Mouse (Mus musculus) neural tube, embryonic 11.5 days (tissue): ENCODE measurements at regions not wholly inside any gene's neighbourhood (a gene's known extent, or its start where the extent isn't known, plus 50 kb on each side); places are given as distances from the start of the nearest gene placed in this dataset.

Experiments
- ATAC-seq: fragments of 200-750 bp; cut with Nextera tagmentation; 2 replicates; pipeline ENCODE4 v1.8.0; 2017; ENCODE audit warnings: moderate number of reproducible peaks, mild to moderate bottlenecking, moderate TSS enrichment, moderate library complexity; ENCODE audit not compliant: insufficient read depth, low FRiP score, low TSS enrichment
- DNase-seq: peaks from one replicate; pipeline ENCODE4 v3.0.0-alpha.2; 2015; ENCODE audit warnings: low spot score
- H3K27ac ChIP-seq: fragments of 300-500 bp; sonication (generic); 2 replicates; pipeline ENCODE4 v1.5.1; 2014; ENCODE audit warnings: low read depth, mild to moderate bottlenecking, low read length
- H3K27me3 ChIP-seq: fragments of 300-500 bp; sonication (generic); 2 replicates; pipeline ENCODE4 v1.6.1; 2014; ENCODE audit warnings: mild to moderate bottlenecking, low read length, mixed read lengths; ENCODE audit not compliant: control insufficient read depth, insufficient read depth
- H3K36me3 ChIP-seq: fragments of 300-500 bp; sonication (generic); 2 replicates; pipeline ENCODE4 v1.6.1; 2014; ENCODE audit warnings: mild to moderate bottlenecking, low read length, moderate library complexity, mixed read lengths; ENCODE audit not compliant: control insufficient read depth, insufficient read depth
- H3K4me1 ChIP-seq: fragments of 300-500 bp; sonication (generic); 2 replicates; pipeline ENCODE4 v1.6.1; 2014; ENCODE audit warnings: low read length, mixed read lengths; ENCODE audit not compliant: control insufficient read depth, insufficient read depth
- H3K4me2 ChIP-seq: fragments of 300-500 bp; sonication (generic); 2 replicates; pipeline ENCODE4 v1.6.1; 2014; ENCODE audit warnings: low read depth, mild to moderate bottlenecking, moderate library complexity
- H3K4me3 ChIP-seq: fragments of 300-500 bp; sonication (generic); 2 replicates; pipeline ENCODE4 v1.5.1; 2014; ENCODE audit warnings: low read depth, low read length
- H3K9ac ChIP-seq: fragments of 300-500 bp; sonication (generic); 2 replicates; pipeline ENCODE4 v1.6.1; 2014; ENCODE audit warnings: mild to moderate bottlenecking, low read length
- H3K9me3 ChIP-seq: fragments of 300-500 bp; sonication (generic); 2 replicates; pipeline ENCODE4 v1.6.1; 2016; ENCODE audit warnings: low read length; ENCODE audit not compliant: control insufficient read depth
- WGBS: fragments of 180-500 bp; shearing (Covaris S2); extraction: QIAGEN DNeasy Blood & Tissue Kit; methylation state at CpG from one replicate; pipeline ENCODE4 v1.1.7; 2014; 5-methylcytosine and 5-hydroxymethylcytosine counted together

DNA sequence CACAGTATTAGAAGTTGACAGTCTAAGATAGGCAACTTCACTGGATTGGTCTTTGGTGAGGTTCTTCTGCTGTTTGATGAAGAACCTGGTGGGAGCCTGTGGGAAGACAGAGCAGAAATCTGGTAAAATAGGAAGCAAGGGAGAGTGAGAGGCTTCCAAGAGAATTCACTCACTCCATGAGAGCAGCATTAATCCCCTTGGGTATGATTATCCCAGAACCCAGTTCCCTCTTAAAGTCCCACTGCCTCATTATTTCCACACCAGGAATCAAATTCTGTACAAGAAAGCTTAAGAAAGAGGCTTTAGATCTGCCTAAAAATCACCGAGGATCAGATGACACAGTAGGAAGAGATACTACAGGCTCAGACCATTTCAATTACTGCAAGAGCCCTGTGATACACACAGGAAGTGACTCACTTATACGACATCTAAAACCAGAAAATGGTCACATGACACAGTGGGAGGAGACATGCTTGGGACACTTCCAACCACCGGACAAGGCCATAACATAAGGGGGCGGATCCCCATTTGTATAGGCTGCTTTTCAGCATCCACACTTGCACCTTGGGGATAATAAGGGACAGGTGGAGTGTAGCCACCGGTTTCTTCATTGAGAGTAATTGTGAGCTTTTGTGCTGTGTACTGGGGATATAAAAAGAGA, 168.2 kb downstream of the Cemip2 start:
- no peaks in the 10 kb centered on the region for H3K9me3 ChIP-seq
- H3K9ac ChIP-seq, result no peak overlapping the region
- DNase-seq, result no peak
- no peak overlapping the region for H3K4me3 ChIP-seq
- H3K27me3 ChIP-seq, result no peaks in the 10 kb centered on the region
- H3K4me1 ChIP-seq, result no peaks in the 10 kb centered on the region
- 81% methylated on average over 5 of the region's 5 CpGs for WGBS
- no peak overlapping the region for H3K4me2 ChIP-seq
- H3K27ac ChIP-seq, result no peak overlapping the region
- ATAC-seq, result no peak
- no peaks in the 10 kb centered on the region for H3K36me3 ChIP-seq

DNA sequence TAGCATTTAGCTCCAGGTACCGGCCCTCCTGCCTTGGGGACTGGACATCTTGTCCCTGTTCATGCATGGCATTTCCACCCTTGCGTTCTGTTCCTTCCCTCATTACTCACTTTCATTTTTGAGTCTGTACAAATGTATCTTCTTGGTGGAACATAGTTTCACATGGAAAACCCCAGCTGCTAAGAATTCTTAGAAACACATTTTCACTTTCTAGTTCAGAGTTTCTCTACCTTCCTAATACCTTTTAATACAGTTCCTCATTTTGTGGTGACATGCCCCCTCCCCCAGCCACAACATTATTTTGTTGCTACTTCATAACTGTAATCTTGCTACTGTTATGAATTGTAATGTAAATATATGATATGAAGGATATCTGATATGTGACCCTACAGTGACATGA, 169.9 kb downstream of the Cemip2 start:
- ATAC-seq, result no peak
- Histone ChIP-seq H3K36me3 (no peaks in the 10 kb centered on the region), H3K9ac (no peak overlapping the region), H3K27me3 (no peaks in the 10 kb centered on the region), H3K4me2 (no peak overlapping the region), H3K9me3 (no peaks in the 10 kb centered on the region), H3K4me1 (no peaks in the 10 kb centered on the region), H3K4me3 (no peak overlapping the region), H3K27ac (no peak overlapping the region)
- WGBS, result 89% methylated on average over 2 of the region's 2 CpGs
- no peak for DNase-seq

DNA sequence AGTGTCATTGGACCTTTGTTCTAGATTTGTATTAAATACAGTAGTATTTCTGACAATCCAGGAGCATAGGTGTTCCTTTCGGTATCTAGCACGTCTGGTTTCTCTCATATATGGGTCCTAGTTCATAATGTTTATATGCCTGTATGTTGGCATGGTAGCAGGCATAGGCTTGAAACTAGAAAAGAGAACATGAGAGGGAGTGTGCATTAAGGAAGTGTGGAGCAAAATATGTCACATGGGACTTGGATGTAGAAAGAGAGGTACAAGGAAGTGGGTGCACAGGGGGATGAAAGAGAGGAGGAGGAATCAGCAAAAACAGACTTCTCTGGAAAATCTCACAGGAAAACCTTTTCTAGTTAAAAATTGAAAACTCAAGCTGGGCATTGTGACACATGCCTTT, 176.2 kb upstream of the Trpm3 start:
- Histone ChIP-seq H3K4me3 (no peak overlapping the region), H3K27ac (no peak overlapping the region), H3K27me3 (no peaks in the 10 kb centered on the region), H3K9me3 (no peaks in the 10 kb centered on the region), H3K36me3 (no peaks in the 10 kb centered on the region), H3K4me2 (no peak overlapping the region), H3K4me1 (no peaks in the 10 kb centered on the region), H3K9ac (no peak overlapping the region)
- ATAC-seq, result no peak
- DNase-seq, result no peak
- WGBS, result 96% methylated on average over 2 of the region's 2 CpGs

DNA sequence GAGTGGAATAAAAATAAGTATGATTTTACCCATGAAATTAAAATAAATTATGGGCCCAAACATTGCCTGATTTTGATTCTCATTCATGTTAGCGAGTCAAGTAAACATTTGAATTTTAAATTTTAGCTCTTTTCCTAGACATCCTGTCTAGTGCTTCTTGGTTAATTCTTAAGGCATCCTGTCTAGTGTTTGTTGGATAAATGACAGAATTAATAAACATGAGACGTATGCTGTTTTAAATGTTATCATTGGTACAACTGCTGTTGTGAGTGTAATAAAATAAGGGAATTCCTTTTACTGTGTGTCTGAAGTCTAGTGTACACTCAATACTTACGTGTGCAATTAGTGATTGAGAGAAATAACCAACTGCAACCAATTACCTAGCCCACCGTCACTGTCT, 149.0 kb upstream of the Trpm3 start:
- ATAC-seq, result no peak
- Histone ChIP-seq H3K27me3 (no peaks in the 10 kb centered on the region), H3K4me2 (no peak overlapping the region), H3K36me3 (no peaks in the 10 kb centered on the region), H3K4me3 (no peak overlapping the region), H3K9me3 (no peaks in the 10 kb centered on the region), H3K4me1 (no peaks in the 10 kb centered on the region), H3K9ac (no peak overlapping the region), H3K27ac (no peak overlapping the region)
- whole genome bisulfite sequencing, result 89% methylated on average over 4 of the region's 4 CpGs
- DNase-seq, result no peak

DNA sequence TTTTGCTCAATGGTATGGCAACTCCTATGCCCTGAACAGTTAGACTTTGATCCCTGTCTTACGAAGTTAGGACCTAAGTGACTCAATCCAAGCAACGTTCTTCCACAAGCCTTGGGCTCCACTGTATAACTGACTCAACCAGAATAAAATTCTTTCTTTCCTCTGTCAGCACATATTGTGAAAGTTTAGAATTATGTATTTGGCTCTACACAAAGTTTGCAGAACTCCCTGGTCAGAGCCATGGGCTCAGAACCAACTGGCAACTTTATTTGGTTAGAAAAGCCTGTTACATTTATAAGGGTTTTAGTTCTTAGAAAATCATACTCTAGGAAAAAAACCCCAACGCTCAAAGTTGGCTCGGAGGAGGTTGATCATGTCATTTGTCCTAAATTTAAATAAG, 147.9 kb upstream of the Trpm3 start:
- Histone ChIP-seq H3K36me3 (no peaks in the 10 kb centered on the region), H3K27ac (no peak overlapping the region), H3K27me3 (no peaks in the 10 kb centered on the region), H3K4me1 (no peaks in the 10 kb centered on the region), H3K9me3 (no peaks in the 10 kb centered on the region), H3K4me2 (no peak overlapping the region), H3K9ac (no peak overlapping the region), H3K4me3 (no peak overlapping the region)
- ATAC-seq, result no peak
- 88% methylated on average over 4 of the region's 4 CpGs for WGBS
- DNase-seq, result no peak

DNA sequence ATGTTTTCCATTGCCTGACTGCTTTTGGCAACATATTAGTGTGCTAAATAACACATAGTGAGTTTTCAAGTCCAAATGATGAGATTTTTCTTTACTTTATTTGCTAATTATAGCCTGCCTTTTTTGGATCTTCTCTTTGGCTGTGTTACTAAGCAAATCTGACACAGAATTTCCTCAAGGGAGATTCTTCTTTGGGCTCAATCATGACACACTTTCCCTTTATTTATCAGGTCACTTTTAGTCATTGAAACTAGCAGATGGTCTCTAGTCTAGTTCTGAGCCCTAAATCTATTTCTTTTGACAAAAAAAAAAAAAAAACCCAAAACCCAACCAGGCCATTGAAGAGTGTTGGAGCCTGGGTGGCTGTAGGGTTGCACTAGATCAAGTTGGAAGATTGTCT, 147.4 kb upstream of the Trpm3 start:
- Histone ChIP-seq H3K9ac (no peak overlapping the region), H3K27ac (no peak overlapping the region), H3K27me3 (no peaks in the 10 kb centered on the region), H3K4me2 (no peak overlapping the region), H3K36me3 (no peaks in the 10 kb centered on the region), H3K4me1 (no peaks in the 10 kb centered on the region), H3K4me3 (no peak overlapping the region), H3K9me3 (no peaks in the 10 kb centered on the region)
- no peak for DNase-seq
- no peak for ATAC-seq

DNA sequence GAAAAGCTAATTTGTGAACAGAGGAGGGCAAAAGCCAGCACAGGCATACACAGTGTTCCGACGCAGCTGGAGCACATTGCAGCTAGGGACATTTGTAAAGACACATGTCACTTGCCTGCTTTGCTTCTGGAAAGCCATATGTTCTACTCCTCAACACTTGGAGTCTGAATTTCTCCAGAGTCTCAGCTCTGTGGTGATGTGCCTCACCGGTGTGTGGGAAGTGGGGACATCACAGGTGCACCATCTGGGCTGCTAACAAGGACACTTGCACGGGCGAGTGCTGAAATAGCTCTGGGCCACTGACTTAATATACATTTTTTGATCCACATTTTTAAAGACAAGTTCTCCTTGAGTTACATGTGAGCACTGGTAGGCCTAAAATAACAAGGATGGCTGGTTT, 139.2 kb upstream of the Trpm3 start:
- WGBS, result 87% methylated on average over 5 of the region's 5 CpGs
- H3K9ac ChIP-seq, result no peak overlapping the region

DNA sequence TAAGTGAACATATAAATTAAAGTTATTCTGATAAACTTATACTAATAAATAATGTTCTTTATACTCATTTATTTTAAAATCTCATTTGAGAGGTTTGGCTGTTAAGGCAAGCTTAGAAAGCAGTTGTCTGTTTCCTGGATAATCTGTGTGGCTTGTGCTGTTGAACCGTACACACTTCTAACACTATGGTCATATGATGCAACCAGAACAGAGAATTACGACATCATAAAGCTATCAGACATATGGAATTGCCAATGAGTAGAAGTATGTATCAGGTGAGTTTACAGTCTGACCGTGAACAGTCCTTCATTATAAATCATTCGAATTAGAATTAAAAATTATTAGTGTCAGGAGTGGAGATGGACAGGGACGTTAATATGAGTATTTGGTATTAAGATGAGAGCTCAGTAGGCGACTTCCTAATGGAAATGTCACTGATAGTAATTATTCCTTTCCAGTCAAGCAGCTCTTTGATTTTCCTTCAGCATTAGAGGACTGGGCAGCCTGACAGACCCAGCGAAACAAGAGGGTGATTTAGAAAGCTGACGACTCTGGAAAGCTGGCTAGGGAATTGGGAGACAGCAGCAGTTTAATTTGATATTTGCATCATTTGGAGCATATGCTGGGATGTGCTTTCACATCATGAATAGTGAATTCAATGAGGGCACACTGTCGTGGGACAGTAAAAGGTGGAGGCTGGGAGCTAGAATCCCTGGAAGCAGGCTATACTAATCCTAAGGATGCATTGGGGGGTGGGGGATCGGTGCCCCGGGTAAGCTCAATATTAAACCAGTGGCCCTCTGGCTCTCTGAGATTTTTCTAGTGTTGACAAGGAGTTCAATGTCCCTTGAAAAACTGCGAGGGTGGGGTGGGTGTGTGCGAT, 130.6 kb upstream of the Trpm3 start:
- Histone ChIP-seq H3K4me3 (no peak overlapping the region), H3K9me3 (no peaks in the 10 kb centered on the region), H3K27ac (no peak overlapping the region), H3K4me1 (no peaks in the 10 kb centered on the region), H3K27me3 (no peaks in the 10 kb centered on the region), H3K9ac (no peak overlapping the region), H3K4me2 (no peak overlapping the region), H3K36me3 (no peaks in the 10 kb centered on the region)
- DNase-seq (no peak), ATAC-seq (peak; percentile 50; the same call in 1 of the 2 replicates)
- WGBS, result 80% methylated on average over 13 of the region's 13 CpGs

More for the DNA sequence above, 139.2 kb upstream of the Trpm3 start:
- Histone ChIP-seq H3K27ac (no peak overlapping the region), H3K4me3 (no peak overlapping the region), H3K4me2 (no peak overlapping the region), H3K36me3 (no peaks in the 10 kb centered on the region), H3K9me3 (no peaks in the 10 kb centered on the region), H3K4me1 (no peaks in the 10 kb centered on the region), H3K27me3 (no peaks in the 10 kb centered on the region)
- DNase-seq (no peak), ATAC-seq (no peak)

DNA sequence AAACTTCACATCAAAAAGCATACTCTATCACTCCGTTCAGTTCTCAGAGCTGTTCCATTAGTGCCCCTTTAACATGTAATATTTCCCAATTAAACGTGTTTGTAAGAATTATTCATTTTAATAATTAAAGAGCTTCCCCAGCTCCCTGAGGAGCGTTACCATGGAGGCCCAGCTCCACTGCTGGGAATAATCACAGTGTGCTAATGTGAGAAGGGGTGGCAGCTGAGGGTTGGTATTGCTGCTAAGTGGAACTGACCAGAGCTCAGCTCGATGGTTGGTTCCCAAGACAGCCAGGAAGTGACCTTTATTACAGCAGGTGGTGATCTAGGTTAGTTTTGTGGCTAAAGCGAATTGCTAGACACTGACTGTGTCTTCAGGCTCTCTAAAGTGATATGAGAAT, 128.6 kb upstream of the Trpm3 start:
- Histone ChIP-seq H3K9me3 (no peaks in the 10 kb centered on the region), H3K4me1 (no peaks in the 10 kb centered on the region)

More for the DNA sequence above, 128.6 kb upstream of the Trpm3 start:
- ATAC-seq, result no peak
- Histone ChIP-seq H3K27me3 (no peaks in the 10 kb centered on the region), H3K4me2 (no peak overlapping the region), H3K36me3 (no peaks in the 10 kb centered on the region), H3K27ac (no peak overlapping the region), H3K4me3 (no peak overlapping the region), H3K9ac (no peak overlapping the region)
- WGBS, result 73% methylated on average over 5 of the region's 5 CpGs
- no peak for DNase-seq
